Mouse (Mus musculus) left cerebral cortex, postnatal 10 days (tissue): ENCODE measurements around the gene Smarce1. TPM values are rescaled to one million over a fixed set of nuclear protein-coding genes. Genes with fewer than 3 reads are reported as not detected.
A peak's percentile ranks its signal among the peaks of the same experiment; 100 is the strongest.

ENCODE experiments used
- DNase-seq, 2 experiments: peaks; one replicate each; pipeline ENCODE4 v3.0.0; 2021 to 2022; ENCODE audit warnings: low spot score in 2 of 2, mixed read lengths in 1 of 2; ENCODE audit errors: extremely low spot score in 1 of 2
- intact Hi-C: fragments of 180-260 bp; cut with DNase I; formaldehyde crosslinking; loops from one replicate; pipeline ENCODE4 v1.15.1; 2025
- total RNA-seq, 2 experiments: library from RNA; stranded (reverse); gene quantifications; 2 replicates each; pipeline ENCODE4 v1.2.3; 2021

Smarce1 gene
- total RNA-seq, 2 experiments from 2014 or later, result 73.7 to 83.7 TPM

GRCm38 (mm10) chr11:99242056-99242455 lies 11.2 kb upstream of the Smarce1 start:
- intact Hi-C loops, result no loop called here

GRCm38 (mm10) chr11:99238468-99238867 lies 7.7 kb upstream of the Smarce1 start:
- intact Hi-C loops, result no loop called here
- DNase-seq, result no peak

More at GRCm38 (mm10) chr11:99242056-99242455, 11.2 kb upstream of the Smarce1 start:
- DNase-seq, result no peak

DNA sequence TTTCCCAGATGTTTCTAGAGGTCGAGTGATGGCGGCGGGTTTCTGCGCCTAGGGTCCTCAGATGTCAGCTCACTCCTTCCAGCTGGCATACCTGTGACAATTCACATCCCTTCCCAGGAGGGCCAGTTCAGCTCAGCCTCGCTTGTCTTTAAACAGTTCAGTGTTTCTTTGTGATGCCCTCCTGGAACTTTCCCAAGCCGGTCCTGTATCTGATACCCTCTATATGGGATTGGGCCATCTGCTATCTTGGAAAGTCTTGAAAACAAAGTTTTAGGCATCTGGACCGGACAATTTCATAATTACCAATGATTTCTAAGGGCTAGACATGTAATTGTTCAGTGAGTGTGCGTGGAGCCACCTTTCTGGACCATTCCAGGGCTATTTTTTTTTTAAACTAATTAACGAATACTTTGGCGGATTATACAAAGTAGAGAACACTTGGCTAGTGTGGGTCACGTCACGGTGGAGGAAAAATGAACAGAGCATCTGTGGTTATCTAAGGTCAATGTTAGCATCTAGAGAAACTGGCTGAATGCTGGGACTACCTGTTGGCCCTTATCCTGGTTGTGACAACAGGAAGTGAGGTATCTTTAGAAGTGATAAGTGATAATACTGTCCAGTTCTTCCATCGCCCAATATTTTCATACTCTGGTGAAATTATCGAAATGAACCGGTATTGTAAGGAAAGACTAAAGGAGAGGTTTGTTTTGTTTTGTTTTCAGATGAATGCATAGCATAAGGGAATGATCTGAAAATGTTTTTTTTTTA lies 416 bp upstream of the Smarce1 start:
- peak in 1 of 2 experiments; percentile 25 for DNase-seq
- intact Hi-C loops, result no loop called here

DNA sequence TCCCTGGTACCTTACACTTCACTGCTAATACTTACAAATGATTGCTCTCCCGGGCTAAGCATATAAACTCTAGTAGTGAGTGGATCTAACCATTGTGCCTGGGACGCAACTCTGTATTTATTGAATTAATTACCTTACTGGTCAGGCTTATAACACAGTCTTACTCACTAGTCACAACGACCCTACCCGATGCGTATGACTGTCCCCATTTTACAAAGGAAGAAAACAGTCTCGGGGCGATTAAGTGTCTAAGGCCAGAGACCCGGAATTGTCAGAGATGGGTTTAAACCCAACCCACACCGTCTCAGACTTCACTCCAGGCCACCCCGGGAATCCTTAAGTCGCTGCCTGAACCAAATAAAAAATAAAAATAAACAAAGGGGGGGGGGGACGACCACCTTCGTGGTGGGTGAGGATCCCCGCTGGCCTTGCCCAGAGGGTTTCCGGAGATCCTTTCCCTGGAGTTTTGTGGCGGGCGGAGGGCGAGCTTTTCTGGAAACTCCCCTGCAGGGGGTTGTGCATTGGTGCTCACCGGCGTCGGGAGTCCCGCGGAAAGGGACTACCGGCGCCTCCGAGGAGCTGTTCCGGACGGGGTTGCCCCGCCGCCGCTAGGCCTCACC lies 1.1 kb downstream of the Smarce1 start:
- no peak for DNase-seq
- intact Hi-C loops, result no loop called here

- intact Hi-C loops, result no loop called here
- no peak for DNase-seq
Measured at GRCm38 (mm10) chr11:99226298-99226697, 4.5 kb downstream of the Smarce1 start.

DNA sequence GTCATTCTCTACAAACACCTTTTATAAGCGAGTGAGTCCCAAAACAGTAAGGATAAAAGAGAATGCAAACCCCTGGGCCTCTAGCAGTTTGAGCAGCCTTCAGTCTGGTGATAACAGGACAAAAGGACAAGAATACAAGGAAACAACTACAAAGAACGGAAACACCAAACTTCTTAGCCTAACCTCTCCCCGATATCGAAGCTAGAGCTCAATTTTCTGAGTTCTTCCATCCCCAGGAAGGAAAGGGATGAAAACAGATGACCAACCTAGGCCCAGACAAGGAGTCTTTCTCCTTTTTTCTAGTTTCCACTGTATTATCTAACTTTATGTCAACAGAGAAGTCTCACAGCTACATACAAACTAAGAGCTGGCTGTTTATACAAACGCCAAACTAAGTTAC lies 7.5 kb downstream of the Smarce1 start:
- no peak for DNase-seq
- intact Hi-C loops, result no loop called here

GRCm38 (mm10) chr11:99221811-99222210 lies 9.0 kb downstream of the Smarce1 start:
- intact Hi-C loops, result no loop called here
- no peak for DNase-seq

- intact Hi-C loops, result no loop called here
- no peak for DNase-seq
Measured at GRCm38 (mm10) chr11:99217248-99217986, 13.4 kb downstream of the Smarce1 start.

- intact Hi-C loops, result no loop called here
- no peak for DNase-seq
Measured at GRCm38 (mm10) chr11:99216181-99216580, 14.6 kb downstream of the Smarce1 start.

DNA sequence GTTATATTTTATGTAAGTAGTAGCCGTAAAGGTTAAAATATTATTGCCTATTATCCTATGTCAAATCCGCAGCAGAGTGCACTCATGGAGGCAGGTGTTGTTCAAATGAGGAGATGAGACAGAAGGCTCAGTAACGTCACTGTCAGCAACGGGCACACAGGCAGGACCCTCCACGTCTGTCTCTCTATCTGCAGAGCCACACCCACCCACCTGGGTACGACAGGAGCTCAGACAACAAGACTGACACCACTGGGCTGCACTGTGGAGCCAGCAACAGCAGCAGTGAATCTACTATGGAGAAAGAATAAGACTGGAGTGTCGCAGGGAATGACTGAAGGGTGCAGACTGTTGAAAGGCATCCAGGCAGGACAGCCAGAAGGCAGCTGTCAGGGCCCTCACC lies 18.1 kb downstream of the Smarce1 start:
- intact Hi-C loops, result no loop called here

DNA sequence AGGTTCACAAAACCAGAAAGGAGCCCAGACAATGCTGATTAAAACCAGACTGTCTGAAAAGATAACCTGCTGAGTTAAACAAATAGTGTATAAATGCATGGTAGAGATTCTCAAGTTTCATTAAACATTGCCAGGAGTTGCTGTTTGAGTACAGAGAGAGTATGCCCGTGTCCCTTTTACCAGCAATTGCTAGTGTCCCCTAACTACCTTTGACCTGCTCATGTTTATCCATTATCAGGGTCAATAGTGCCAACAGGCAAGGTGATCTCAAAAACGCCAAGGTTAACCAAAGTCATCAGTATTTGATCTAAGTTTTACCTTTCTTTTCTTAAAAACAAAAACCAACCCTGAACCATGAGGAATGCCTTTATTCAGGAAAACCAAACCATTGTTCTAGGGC lies 18.9 kb downstream of the Smarce1 start:
- no peak for DNase-seq
- intact Hi-C loops, result no loop called here

More for the DNA sequence above, 18.1 kb downstream of the Smarce1 start:
- no peak for DNase-seq

DNA sequence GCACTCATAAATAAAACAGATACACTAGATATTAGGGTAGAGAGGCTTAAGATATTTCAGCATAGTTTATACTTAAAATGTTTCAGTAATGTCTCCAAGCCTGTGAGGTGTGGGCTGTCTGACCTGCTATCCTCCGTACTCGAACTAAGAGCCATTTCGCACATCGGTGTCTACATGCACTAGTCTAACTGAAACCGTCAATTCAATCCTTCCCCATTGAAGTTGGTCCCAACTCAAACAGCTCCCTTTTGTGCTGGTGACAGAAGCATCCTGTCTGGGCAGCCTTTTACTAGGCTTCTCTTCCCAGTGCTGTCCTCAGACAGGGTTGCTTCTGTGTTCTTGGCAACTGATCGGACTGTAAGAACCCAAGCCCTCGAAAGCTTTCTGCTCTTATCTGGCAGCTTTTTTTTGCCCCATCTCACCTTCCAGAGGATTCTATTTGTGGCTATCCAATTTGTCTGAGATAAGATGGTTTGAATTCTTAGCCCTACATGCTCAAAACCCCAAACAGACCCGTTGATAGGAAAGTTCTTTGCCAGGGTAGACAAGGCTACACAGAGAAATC lies 22.6 kb downstream of the Smarce1 start:
- no peak for DNase-seq
- intact Hi-C loops, result no loop called here

DNA sequence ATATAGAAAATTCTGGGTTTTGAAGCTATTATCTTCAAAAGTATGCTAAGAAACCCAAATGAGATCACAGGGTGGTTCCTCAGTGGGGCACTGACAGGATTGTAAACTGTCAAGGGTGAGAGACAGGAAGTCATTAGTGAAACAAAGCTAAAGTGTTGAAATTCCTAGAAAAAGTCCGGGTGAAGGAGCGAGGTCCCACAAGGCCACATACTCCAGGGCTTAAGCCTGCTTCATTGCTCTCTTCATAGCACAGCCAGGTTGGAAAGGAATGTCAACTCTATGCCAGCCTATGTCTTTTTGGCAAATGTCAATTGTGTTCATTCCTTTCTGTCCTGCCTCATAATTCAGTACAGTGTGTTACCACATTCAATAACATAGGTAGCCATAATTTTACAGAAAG lies 23.4 kb downstream of the Smarce1 start:
- DNase-seq, result no peak
- intact Hi-C loops, result no loop called here

GRCm38 (mm10) chr11:99206954-99207353 lies 23.9 kb downstream of the Smarce1 start:
- DNase-seq, result no peak
- intact Hi-C loops, result no loop called here

- intact Hi-C loops, result loop anchor here (5.0 to 10.0 kb wide), 2 partner anchors 103 to 176 kb away; no protein-coding TSS in a partner anchor
- peak in 1 of 2 experiments; percentile 55 for DNase-seq
Measured at GRCm38 (mm10) chr11:99189154-99189582, 41.6 kb downstream of the Smarce1 start.

- DNase-seq, result no peak
- intact Hi-C loops, result loop anchor here (5.0 to 10.0 kb wide), 2 partner anchors 105 to 177 kb away; no protein-coding TSS in a partner anchor
Measured at GRCm38 (mm10) chr11:99187348-99187747, 43.5 kb downstream of the Smarce1 start.

DNA sequence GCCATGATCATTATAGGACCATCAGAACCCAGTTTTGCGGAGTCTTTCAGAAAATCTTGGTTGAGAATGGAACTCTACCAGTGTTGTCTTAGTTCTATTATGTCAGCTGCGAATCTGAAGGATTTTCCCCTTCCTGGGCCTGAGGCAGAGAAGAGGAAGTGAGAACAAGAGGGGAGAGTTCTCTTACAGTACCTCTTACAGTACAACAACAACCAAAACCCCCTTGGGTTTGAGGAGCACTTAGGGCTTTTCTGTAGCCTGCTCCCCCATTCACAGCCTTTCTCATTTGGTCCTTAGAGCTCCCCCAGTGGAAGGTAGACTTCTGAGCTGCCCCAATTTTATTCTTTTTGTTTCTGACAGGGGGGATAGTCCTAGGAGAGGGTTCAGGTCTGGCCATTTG lies 44.0 kb downstream of the Smarce1 start:
- DNase-seq, result no peak
- intact Hi-C loops, result loop anchor here (5.0 to 10.0 kb wide), 2 partner anchors 105 to 178 kb away; no protein-coding TSS in a partner anchor

DNA sequence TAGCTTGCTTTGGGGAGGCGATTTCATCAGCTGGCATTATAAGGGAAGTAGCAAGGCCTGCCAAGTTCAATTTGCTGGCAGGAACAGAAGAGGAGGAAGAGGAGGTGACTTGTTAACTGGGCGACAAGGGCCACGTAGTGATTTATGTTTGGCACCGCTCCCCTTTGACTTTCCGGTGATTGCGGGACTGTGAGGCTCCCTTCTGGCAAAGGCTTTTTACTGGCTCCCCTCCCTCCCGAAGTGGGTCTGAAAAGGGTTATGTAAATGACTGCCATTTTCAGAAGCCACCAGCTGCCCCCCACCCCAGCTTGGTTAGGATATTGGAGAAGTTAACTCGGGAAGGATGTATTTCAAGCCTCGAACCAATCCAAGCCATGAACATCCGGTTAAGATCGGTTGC lies 48.2 kb downstream of the Smarce1 start:
- intact Hi-C loops, result loop anchor here (10.0 kb wide), 1 partner anchor 182 kb away; no protein-coding TSS in a partner anchor
- peak in 1 of 2 experiments; percentile 8 for DNase-seq

GRCm38 (mm10) chr11:99180071-99180470 lies 50.7 kb downstream of the Smarce1 start:
- DNase-seq, result no peak
- intact Hi-C loops, result loop anchor here (10.0 kb wide), 1 partner anchor 185 kb away; no protein-coding TSS in a partner anchor
